Mouse (Mus musculus) midbrain, embryonic 16.5 days (tissue): ENCODE data around the gene 2510002D24Rik. TPM values are rescaled to one million over a fixed set of nuclear protein-coding genes. Genes with fewer than 3 reads are reported as not detected.
"Not testable (repeated sequence)": the region's sequence is repeated elsewhere in the genome, so short reads cannot be mapped to it uniquely, and the experiment has no call there.

Experiments
- ATAC-seq: fragments of 200-750 bp; cut with Nextera tagmentation; 2 replicates; pipeline ENCODE4 v1.8.0; 2017; ENCODE audit warnings: moderate TSS enrichment
- H3K27ac ChIP-seq: fragments of 300-500 bp; sonication (generic); 2 replicates; pipeline ENCODE4 v1.5.1; 2014; ENCODE audit warnings: mild to moderate bottlenecking, low read length, mixed read lengths
- H3K27me3 ChIP-seq: fragments of 300-500 bp; sonication (generic); 2 replicates; pipeline ENCODE4 v1.6.1; 2014; ENCODE audit warnings: low read depth, low read length, mixed read lengths; ENCODE audit not compliant: control insufficient read depth, insufficient read depth
- H3K36me3 ChIP-seq: fragments of 300-500 bp; sonication (generic); 2 replicates; pipeline ENCODE4 v1.6.1; 2014; ENCODE audit warnings: mild to moderate bottlenecking, low read length, moderate library complexity, mixed read lengths; ENCODE audit not compliant: control insufficient read depth, insufficient read depth
- H3K4me1 ChIP-seq: fragments of 300-500 bp; sonication (generic); 2 replicates; pipeline ENCODE4 v1.6.1; 2014; ENCODE audit warnings: mild to moderate bottlenecking, low read length, mixed read lengths; ENCODE audit not compliant: control insufficient read depth, insufficient read depth
- H3K4me2 ChIP-seq: fragments of 300-500 bp; sonication (generic); 2 replicates; pipeline ENCODE4 v1.6.1; 2014; ENCODE audit warnings: mild to moderate bottlenecking, low read length, mixed read lengths
- H3K4me3 ChIP-seq: fragments of 300-500 bp; sonication (generic); 2 replicates; pipeline ENCODE4 v1.5.1; 2014; ENCODE audit warnings: low read depth, mild to moderate bottlenecking, low read length, moderate library complexity, mixed read lengths
- H3K9ac ChIP-seq: fragments of 300-500 bp; sonication (generic); 2 replicates; pipeline ENCODE4 v1.6.1; 2014; ENCODE audit warnings: low read depth, low read length, mixed read lengths
- H3K9me3 ChIP-seq: fragments of 300-500 bp; sonication (generic); replicated peaks from 2 replicates; pipeline ENCODE4 v1.6.1; 2014; ENCODE audit warnings: mild to moderate bottlenecking, low read length, mixed read lengths; ENCODE audit not compliant: control insufficient read depth, poor library complexity, severe bottlenecking
- WGBS: fragments of 180-500 bp; shearing (Covaris S2); extraction: QIAGEN DNeasy Blood & Tissue Kit; methylation state at CpG from one replicate; pipeline ENCODE4 v1.1.7; 2014; 5-methylcytosine and 5-hydroxymethylcytosine counted together
- polyA plus RNA-seq: library from polyadenylated mRNA; unstranded; fragments of >200 nt; fragmentation: Nextera tagmentation; extraction: Ambion mirVana; gene quantifications from 2 replicates; pipeline ENCODE4 v1.2.1, GENCODE M21; 2015

Gene 2510002D24Rik
- polyA plus RNA-seq, 1 experiment from 2014 or later: 50.3 TPM

DNA sequence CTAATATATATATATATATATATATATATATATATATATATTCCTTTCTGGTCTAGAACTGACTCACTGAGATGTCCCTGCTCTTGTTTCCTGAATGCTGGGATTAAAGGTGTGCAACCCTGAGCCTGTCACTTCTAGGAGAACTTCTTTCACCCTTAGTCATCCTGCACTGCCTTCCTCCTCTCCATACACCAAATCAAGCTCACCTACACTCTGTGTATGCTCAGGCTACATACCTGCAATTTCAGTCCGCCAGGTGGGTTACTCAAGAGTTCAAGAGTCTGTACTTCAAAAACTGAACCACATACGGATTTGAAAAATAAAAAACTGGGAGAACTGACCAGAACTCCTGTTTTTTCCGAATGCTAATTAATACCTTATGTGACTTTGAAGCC lies 308 bp upstream of the 2510002D24Rik start:
- peak; percentile 60 for ATAC-seq

DNA sequence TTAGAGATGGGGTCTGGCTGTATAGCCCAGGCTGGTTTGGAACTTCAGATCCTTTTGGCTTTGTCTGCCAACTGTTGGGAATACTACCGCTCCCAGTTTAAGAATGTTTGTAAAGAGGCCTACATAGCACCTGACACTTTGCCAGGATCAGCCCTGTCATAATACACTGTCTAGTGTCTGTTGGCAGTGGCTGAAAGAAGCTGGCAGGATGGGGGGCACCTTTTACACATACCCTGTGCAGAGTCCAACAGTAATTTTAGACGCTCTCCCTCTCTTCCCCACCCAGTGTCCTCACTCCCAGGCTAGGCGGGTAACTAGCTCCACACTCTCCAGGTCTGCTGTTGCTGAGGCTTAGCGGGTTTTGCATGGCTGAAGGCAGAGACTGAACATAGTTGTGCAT lies 2.0 kb downstream of the 2510002D24Rik start:
- peaks cover 6% of the 10 kb centered on the region; the same call in 1 of the 2 replicates for H3K36me3 ChIP-seq
- H3K4me2 ChIP-seq: no peak overlapping the region
- H3K27ac ChIP-seq: no peak overlapping the region
- no peak overlapping the region for H3K9ac ChIP-seq
- H3K27me3 ChIP-seq: no peaks in the 10 kb centered on the region
- no peaks in the 10 kb centered on the region for H3K9me3 ChIP-seq
- H3K4me3 ChIP-seq: no peak overlapping the region
- H3K4me1 ChIP-seq: peaks cover 4% of the 10 kb centered on the region; the same call in 1 of the 2 replicates
- WGBS: 96% methylated on average over 4 of the region's 4 CpGs
- ATAC-seq: no peak

More for the DNA sequence above, 308 bp upstream of the 2510002D24Rik start:
- Histone ChIP-seq H3K4me3 (peak overlapping the region; percentile 94), H3K27ac (peak overlapping the region; percentile 85; the same call in 1 of the 2 replicates), H3K4me1 (peaks cover 4% of the 10 kb centered on the region; the same call in 1 of the 2 replicates), H3K4me2 (peak overlapping the region; percentile 80), H3K9me3 (no peaks in the 10 kb centered on the region), H3K9ac (no peak overlapping the region; the same call in 1 of the 2 replicates), H3K36me3 (peaks cover 8% of the 10 kb centered on the region; the same call in 1 of the 2 replicates), H3K27me3 (no peaks in the 10 kb centered on the region)
- WGBS: 33% methylated on average over 3 of the region's 3 CpGs

DNA sequence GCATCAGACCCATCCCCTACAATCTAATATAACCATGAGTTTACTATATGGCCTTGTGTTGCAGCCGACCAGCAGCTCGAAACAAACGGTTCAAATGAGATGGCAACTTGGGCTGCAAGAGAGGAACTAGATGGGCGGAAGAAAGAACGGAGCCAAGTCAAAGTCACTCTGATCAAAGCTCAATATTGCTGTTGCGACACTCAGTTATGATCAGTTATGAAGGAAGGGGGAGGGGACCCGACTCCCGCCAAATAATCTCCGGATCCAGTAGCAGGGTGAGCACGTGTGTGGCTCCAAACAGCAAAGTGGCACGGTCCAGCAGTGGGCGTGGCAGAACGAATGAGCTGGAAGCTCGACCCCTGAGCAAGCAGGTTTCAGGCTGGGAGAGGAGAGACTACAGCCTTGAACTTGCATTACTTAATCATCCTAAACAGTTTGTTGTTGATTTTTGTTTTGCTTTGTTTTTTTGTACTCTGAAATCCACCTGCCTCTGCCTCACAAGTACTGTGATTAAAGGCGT lies 10.0 kb downstream of the 2510002D24Rik start:
- no peak for ATAC-seq
- 94% methylated on average over 15 of the region's 15 CpGs for WGBS

DNA sequence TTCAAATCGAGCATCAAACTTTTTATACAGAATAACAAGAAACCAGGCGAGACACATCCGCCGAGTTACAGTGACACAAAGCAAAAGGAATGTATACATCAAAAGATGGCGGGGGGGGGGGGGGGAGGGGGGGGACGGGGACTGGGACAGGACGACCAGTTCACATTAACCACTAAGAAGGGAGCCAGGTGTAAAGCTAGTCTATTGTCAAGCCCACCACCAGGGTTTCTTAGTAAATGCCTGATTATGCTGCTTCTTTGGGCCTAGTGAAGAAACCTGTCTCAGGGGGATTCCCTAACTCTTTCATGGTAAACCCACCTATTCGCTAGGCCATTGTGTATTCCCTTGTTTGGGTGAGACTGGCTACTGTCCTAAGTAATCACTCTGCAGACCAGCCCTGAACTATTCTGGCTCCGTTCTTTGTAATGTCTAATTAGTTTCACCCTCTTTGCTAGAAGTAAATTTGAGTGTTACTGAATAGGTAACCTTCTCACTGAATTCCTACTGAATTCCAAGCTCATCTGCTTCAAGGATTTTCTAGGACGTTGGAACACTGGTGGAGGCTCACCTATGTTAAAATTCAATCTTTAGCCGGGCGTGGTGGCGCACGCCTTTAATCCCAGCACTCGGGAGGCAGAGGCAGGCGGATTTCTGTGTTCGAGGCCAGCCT lies 13.3 kb downstream of the 2510002D24Rik start:
- H3K27me3 ChIP-seq, ATAC-seq, H3K9me3 ChIP-seq, H3K4me3 ChIP-seq, H3K4me2 ChIP-seq, H3K36me3 ChIP-seq, H3K9ac ChIP-seq, H3K27ac ChIP-seq, H3K4me1 ChIP-seq: not testable (repeated sequence)
- WGBS: 94% methylated on average over 16 of the region's 17 CpGs

More for the DNA sequence above, 10.0 kb downstream of the 2510002D24Rik start:
- H3K27me3 ChIP-seq: no peaks in the 10 kb centered on the region
- no peak overlapping the region for H3K27ac ChIP-seq
- H3K36me3 ChIP-seq: no peaks in the 10 kb centered on the region
- H3K4me3 ChIP-seq: no peak overlapping the region
- no peaks in the 10 kb centered on the region for H3K4me1 ChIP-seq
- no peak overlapping the region for H3K9ac ChIP-seq
- 0 out of 2 replicates have a peak, but pooled peaks cover 3% of the 10 kb centered on the region for H3K9me3 ChIP-seq
- H3K4me2 ChIP-seq: no peak overlapping the region

DNA sequence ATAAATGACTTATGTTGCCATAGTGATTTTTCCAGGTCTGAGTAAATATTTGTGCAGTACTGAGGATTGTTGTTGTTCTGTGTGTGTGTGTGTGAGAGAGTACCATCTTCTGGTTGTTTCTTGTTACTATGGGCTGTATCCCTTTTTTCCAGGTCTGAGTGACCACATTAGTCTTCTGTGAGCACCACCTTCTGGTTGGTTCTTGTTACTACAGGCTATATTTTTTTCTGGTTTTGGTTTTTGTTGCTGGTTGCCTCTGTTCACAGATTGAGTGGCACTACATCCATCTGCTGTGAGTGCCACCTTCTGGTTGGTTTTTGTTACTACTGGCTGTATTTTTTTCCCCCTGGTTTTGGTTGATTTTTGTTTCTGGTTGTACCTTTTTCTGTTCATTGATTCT lies 22.2 kb downstream of the 2510002D24Rik start:
- Histone ChIP-seq H3K9ac (no peak overlapping the region), H3K27ac (no peak overlapping the region), H3K4me1 (no peaks in the 10 kb centered on the region), H3K4me2 (no peak overlapping the region), H3K4me3 (no peak overlapping the region), H3K27me3 (no peaks in the 10 kb centered on the region), H3K9me3 (no peaks in the 10 kb centered on the region), H3K36me3 (no peaks in the 10 kb centered on the region)
- peak; percentile 76; the same call in 1 of the 2 replicates for ATAC-seq

DNA sequence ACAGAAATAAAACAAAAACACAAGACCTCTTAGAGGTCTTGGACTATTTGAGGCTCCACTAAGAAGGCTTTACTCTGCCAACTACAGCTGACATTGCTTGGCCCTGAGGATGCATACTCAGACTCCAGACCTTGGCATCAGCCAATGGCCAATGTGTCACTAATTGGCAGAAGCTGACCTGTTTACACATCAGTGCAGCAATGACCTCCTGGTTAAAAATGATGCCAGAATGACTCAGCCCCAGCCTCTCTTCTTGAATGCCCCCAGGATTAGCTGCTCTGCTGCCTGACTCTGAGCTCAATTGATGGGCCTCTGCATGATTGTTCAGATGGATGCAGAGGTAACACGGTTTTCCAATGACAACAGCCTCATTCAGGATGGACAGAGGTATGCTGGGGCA lies 23.8 kb downstream of the 2510002D24Rik start:
- H3K4me2 ChIP-seq: no peak overlapping the region
- 63% methylated on average over 1 of the region's 1 CpGs for WGBS
- ATAC-seq: no peak
- no peak overlapping the region for H3K9ac ChIP-seq
- H3K4me3 ChIP-seq: no peak overlapping the region
- no peak overlapping the region for H3K27ac ChIP-seq
- no peaks in the 10 kb centered on the region for H3K4me1 ChIP-seq
- no peaks in the 10 kb centered on the region for H3K27me3 ChIP-seq
- no peaks in the 10 kb centered on the region for H3K9me3 ChIP-seq
- H3K36me3 ChIP-seq: no peaks in the 10 kb centered on the region

DNA sequence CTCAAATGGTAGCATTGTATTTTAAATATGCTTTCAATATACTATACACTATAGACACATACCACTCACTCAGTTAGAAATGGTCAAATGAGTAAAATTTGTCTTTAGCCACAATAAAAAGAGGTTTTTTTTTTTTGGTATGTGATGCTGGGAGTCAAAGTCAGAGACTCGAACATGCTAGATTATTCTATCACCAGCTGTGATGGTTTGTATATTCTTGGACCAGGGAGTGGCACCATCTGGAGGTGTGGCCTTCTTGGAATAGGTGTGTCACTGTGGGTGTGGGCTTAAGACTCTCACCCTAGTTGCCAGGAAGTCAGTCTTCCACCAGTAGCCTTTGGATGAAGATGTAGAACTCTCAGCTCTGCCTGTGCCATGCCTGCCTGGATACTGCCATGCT lies 34.1 kb downstream of the 2510002D24Rik start:
- not testable (repeated sequence) for ATAC-seq, H3K27me3 ChIP-seq, H3K9ac ChIP-seq, H3K27ac ChIP-seq, H3K9me3 ChIP-seq, H3K4me2 ChIP-seq, H3K4me1 ChIP-seq, H3K4me3 ChIP-seq
- 91% methylated on average over 1 of the region's 1 CpGs for WGBS
- peaks cover 17% of the 10 kb centered on the region for H3K36me3 ChIP-seq

DNA sequence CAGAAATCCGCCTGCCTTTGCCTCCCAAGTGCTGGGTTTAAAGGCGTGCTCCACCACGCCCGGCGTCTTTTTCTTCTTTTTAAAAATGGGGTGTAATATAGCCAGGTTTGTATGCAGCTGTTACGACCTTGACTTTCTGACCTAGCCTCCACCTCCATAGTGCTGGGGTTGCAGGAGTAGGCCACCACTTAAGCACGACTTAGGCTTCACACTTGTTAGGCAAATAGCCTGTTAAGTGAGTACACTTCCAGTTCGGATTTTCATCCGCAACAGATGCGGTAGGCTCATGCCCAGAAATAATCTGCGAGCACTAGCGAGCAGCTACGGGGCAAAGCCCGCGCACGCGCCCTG lies 39.7 kb downstream of the 2510002D24Rik start:
- H3K9ac ChIP-seq: peak overlapping the region; percentile 98
- no peaks in the 10 kb centered on the region for H3K27me3 ChIP-seq
- H3K4me3 ChIP-seq: peak overlapping the region; percentile 99
- H3K36me3 ChIP-seq: peaks cover 17% of the 10 kb centered on the region
- peak overlapping the region; percentile 79 for H3K4me2 ChIP-seq
- H3K27ac ChIP-seq: peak overlapping the region; percentile 96
- under 1% methylated on average over 17 of the region's 17 CpGs for WGBS
- ATAC-seq: no peak
- peaks cover 30% of the 10 kb centered on the region for H3K4me1 ChIP-seq
- H3K9me3 ChIP-seq: no peaks in the 10 kb centered on the region

DNA sequence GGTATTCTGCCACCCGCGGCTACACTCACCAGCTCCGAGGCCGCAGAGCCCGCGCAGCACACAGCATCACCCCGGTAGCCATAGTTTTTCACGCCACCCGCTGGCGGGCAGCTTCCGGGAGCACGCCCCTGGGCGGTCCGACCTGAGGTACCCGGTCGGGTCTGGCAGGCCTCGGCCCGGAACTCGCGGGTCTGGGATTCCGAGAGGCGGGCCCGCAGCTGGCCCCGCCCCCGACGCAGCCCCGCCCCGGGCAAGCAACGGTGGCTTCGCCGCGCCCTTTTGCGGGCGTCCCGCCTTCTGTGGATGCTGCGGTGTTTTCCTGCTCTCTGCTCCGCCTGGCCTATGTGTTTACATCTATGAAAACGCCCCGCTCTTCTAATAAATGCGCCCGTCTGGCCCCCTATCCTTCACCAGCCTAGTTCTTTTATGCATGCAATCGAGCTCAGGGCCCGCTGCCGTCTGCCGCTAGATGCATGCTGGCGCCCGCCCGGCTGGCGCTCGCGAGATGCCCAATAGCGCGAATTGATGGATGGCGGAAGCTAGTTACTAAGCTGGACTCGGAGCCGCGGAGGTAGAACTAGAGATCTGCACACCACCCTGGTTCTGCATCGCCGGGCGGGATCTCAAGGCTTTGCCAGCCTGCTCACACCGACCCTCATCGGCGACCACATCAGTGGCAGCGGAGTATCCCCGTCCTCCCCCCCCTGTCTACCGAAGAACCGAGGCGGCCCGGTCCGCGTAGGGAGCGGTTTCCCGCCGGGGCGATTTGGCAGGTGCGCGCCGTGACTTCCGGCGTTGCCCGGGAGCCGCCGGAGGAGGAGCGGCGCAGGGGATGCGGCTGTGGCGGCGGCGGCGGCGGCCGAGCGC lies 40.3 kb downstream of the 2510002D24Rik start, which contains the start of the genes Mrpl40 and Hira:
Mrpl40 (minus strand) TSS at position 421 of the 867 bp plus-strand sequence.
Hira (plus strand) TSS at position 596 of the 867 bp plus-strand sequence.
- under 1% methylated on average over 81 of the region's 93 CpGs for WGBS
- Histone ChIP-seq H3K9ac (peak within 1 kb of the TSS; percentile 98), H3K9me3 (no peaks in the 10 kb centered on the region), H3K4me3 (peak within 1 kb of the TSS; percentile 99), H3K27me3 (no peaks in the 10 kb centered on the region), H3K36me3 (peaks cover 13% of the 10 kb centered on the region), H3K27ac (peak within 1 kb of the TSS; percentile 96), H3K4me1 (peaks cover 35% of the 10 kb centered on the region), H3K4me2 (peak within 1 kb of the TSS; percentile 79)
- ATAC-seq: peak; percentile 92
